In the genomic region with DNA sequence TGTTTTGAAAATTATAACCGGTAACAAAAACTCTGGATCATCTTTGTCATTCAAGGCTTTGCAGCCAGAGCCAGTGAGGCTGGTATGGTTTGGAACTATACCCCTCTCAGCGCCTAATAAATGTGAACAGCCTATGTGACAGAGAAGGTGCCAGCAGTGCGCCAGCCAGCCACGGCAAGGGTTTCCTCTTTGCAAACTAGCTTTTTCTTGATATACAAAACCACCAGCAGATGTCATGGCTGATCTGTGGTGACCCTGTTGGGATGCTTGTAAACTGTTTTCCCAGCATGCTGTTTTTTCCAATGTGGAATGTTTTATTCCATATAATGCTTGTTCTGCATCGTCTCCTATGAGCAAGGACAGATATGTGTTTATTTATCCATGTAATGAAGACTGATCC, we compare ENCODE assay signal across 9 mouse cellular contexts. TPM values are rescaled to one million over a fixed set of nuclear protein-coding genes. Genes with fewer than 3 reads are reported as not detected.
A peak's percentile ranks its signal among the peaks of the same experiment; 100 is the strongest.
DNase-seq lines count a peak whose midpoint lies in the region; ATAC-seq and TF ChIP-seq lines count a peak whose summit lies in the region.
"Had no signal": no experiment of that assay in that cellular context is flagged by ENCODE, and none has a peak within 500 bp of the region (broad histone marks: within the 10 kb centered on the region; RNA-seq: fewer than 3 reads in every experiment).

No protein-coding gene starts in this region.

- WGBS in hindbrain, embryonic 16.5 days: 52% methylated on average over 5 of the region's 5 CpGs

- peak; percentile 87 for ATAC-seq in hindbrain, embryonic 16.5 days

- no peak overlapping the region for H3K27ac ChIP-seq in ES-E14 (ENCODE audit: insufficient read depth, low read depth, low read length, poor library complexity, severe bottlenecking)
- H3K27ac ChIP-seq in hindbrain, embryonic 16.5 days (ENCODE audit: low read depth, low read length): 0 out of 2 replicates have a peak overlapping the region, but pooled peaks have one; percentile 12
- H3K27ac ChIP-seq: liver, embryonic 15.5 days had no signal

- H3K36me3 ChIP-seq in ES-E14 (ENCODE audit: control insufficient read depth, insufficient read depth, low read length, poor library complexity, severe bottlenecking): peaks cover 2% of the 10 kb centered on the region; the same call in 1 of the 2 replicates
- H3K36me3 ChIP-seq in hindbrain, embryonic 16.5 days (ENCODE audit: control insufficient read depth, insufficient read depth, low read length): no peaks in the 10 kb centered on the region
- H3K36me3 ChIP-seq: liver, embryonic 15.5 days had no signal

- in situ Hi-C loops in ES-E14 (cut with MboI; ENCODE audit: low sequenced_read_pairs in 2 of 2, unreplicated experiment in 2 of 2): loop anchor here in 1 of 2 experiments (25.0 kb wide), 1 partner anchor 422 kb away; no protein-coding TSS in a partner anchor

- H3K9ac ChIP-seq in ES-E14 (ENCODE audit: insufficient read depth, low read depth, low read length, poor library complexity, severe bottlenecking): no peak overlapping the region
- H3K9ac ChIP-seq in hindbrain, embryonic 16.5 days (ENCODE audit: low read depth, low read length): no peak overlapping the region
- H3K9ac ChIP-seq: liver, embryonic 15.5 days had no signal

- no peaks in the 10 kb centered on the region for H3K9me3 ChIP-seq in ES-E14 (ENCODE audit: control insufficient read depth, insufficient read depth, low read depth, low read length)
- no peaks in the 10 kb centered on the region for H3K9me3 ChIP-seq in hindbrain, embryonic 16.5 days (ENCODE audit: control insufficient read depth, low read length)
- H3K9me3 ChIP-seq: liver, embryonic 15.5 days had no signal

- peak overlapping the region; percentile 45 for H3K4me2 ChIP-seq in hindbrain, embryonic 16.5 days (ENCODE audit: low read length)
- H3K4me2 ChIP-seq: liver, embryonic 15.5 days had no signal

- peak; percentile 2 to 24 for DNase-seq in layer of hippocampus, adult 18-20 months (ENCODE audit: low spot score in 2 of 2)
- DNase-seq in layer of hippocampus, adult 9-11 months: no peak
- no peak for DNase-seq in ES-E14 (ENCODE audit: low read depth, low spot score)
- peak; percentile 9 for DNase-seq in cerebellum, adult 11 months
- no peak for DNase-seq in thymus, postnatal 25 days
- no peak for DNase-seq in gastrocnemius, postnatal 10 days

- no peaks in the 10 kb centered on the region for H3K27me3 ChIP-seq in hindbrain, embryonic 16.5 days (replicated peaks; ENCODE audit: control insufficient read depth, insufficient read depth, low read length)
- H3K27me3 ChIP-seq: liver, embryonic 15.5 days had no signal

- H3K4me3 ChIP-seq in ES-E14 (ENCODE audit: insufficient read depth in 1 of 2, low read depth in 1 of 2, low read length in 2 of 2, poor library complexity in 1 of 2, severe bottlenecking in 1 of 2): no peak overlapping the region
- 0 out of 2 replicates have a peak overlapping the region, but pooled peaks have one; percentile 4 for H3K4me3 ChIP-seq in hindbrain, embryonic 16.5 days (ENCODE audit: low read length)
- H3K4me3 ChIP-seq: liver, embryonic 15.5 days had no signal

- H3K4me1 ChIP-seq in ES-E14 (ENCODE audit: control insufficient read depth in 2 of 2, insufficient read depth in 2 of 2, low read length in 2 of 2, poor library complexity in 1 of 2): no peaks in the 10 kb centered on the region
- H3K4me1 ChIP-seq in hindbrain, embryonic 16.5 days (ENCODE audit: control insufficient read depth, insufficient read depth, low read depth, low read length): no peaks in the 10 kb centered on the region; the same call in 1 of the 2 replicates
- H3K4me1 ChIP-seq: liver, embryonic 15.5 days had no signal

TF ChIP-seq in ES-E14, 5 proteins besides CTCF, POLR2A, EP300 and RAD21:
- TF ChIP-seq MAFK (IDR thresholded peaks at IDR 0.05; ENCODE audit: insufficient read depth, low read depth, low read length) (no peak), ZC3H11A (IDR thresholded peaks at IDR 0.05; ENCODE audit: borderline replicate concordance, low read depth, low read length) (0 out of 2 replicates have a peak, but pooled peaks have one; percentile 3)

RNA-seq across cellular contexts. Expression of a gene that starts 30.0 kb away (rescaled TPM):
- 10 to 100 TPM; 18.5 to 19.6 TPM for total RNA-seq in layer of hippocampus, adult 18-20 months (2021)
- 21.2 and 23.4 TPM in 2 replicates for total RNA-seq in ES-E14 (2012; rRNA removed)
- 31.2 and 37.9 TPM in 2 replicates for polyA plus RNA-seq in hindbrain, embryonic 16.5 days (2015; fragmentation: Nextera tagmentation; extraction: Ambion mirVana)
- 10 to 100 TPM; 10.8 to 14.1 TPM for total RNA-seq in gastrocnemius, postnatal 10 days (2021)
- total RNA-seq: MEL had no signal

Comparison
In these comparisons a context has a peak if more than half of its experiments do, and no peak if none do; other contexts are left out.
1. DNase-seq: peak in layer of hippocampus, adult 18-20 months (2 of 2) and cerebellum, adult 11 months (single experiment); none in layer of hippocampus, adult 9-11 months (single experiment), ES-E14 (single experiment), thymus, postnatal 25 days (single experiment) and gastrocnemius, postnatal 10 days (single experiment).